Mouse (Mus musculus) left cerebral cortex, postnatal 4 days (tissue): Measurements from ENCODE around the gene Wdr90. TPM values are rescaled to one million over a fixed set of nuclear protein-coding genes. Genes with fewer than 3 reads are reported as not detected.
"Not testable (repeated sequence)": the region's sequence is repeated elsewhere in the genome, so short reads cannot be mapped to it uniquely, and the experiment has no call there.

Experiments used
- DNase-seq: peaks from one replicate; pipeline ENCODE4 v3.0.0-alpha.2; 2022
- intact Hi-C: fragments of 180-260 bp; cut with DNase I; formaldehyde crosslinking; loops from one replicate; pipeline ENCODE4 v1.15.1; 2025
- total RNA-seq, 2 experiments: library from RNA; stranded (reverse); gene quantifications; 2 replicates each; pipeline ENCODE4 v1.2.3; 2021

Wdr90 gene
- total RNA-seq, 2 experiments from 2014 or later: 37.4 to 39.4 TPM

- DNase-seq: no peak
- intact Hi-C loops: no loop called here
Observed at GRCm38 (mm10) chr17:25877741-25878610, 16.7 kb upstream of the Wdr90 start.

DNA sequence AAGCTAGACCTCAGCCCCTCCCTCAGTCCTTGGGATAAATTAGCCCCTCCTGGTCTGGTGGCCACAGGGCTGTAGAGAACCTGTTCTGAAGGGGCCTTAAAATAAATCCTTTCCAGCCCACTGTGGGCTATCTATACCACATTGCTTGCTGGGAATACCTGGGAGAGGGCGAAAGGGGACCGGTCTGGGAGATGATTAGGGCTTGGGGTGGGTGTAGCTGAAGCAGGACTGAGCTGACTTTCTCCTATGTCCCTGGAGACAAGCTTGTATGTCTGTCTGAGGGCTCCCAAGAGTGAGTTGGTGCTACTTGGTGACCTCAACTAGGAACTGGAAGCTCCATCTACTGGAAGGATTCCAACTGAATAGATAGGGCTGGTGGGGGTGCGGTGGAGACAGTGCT lies 15.7 kb upstream of the Wdr90 start:
- DNase-seq: no peak
- intact Hi-C loops: no loop called here

DNA sequence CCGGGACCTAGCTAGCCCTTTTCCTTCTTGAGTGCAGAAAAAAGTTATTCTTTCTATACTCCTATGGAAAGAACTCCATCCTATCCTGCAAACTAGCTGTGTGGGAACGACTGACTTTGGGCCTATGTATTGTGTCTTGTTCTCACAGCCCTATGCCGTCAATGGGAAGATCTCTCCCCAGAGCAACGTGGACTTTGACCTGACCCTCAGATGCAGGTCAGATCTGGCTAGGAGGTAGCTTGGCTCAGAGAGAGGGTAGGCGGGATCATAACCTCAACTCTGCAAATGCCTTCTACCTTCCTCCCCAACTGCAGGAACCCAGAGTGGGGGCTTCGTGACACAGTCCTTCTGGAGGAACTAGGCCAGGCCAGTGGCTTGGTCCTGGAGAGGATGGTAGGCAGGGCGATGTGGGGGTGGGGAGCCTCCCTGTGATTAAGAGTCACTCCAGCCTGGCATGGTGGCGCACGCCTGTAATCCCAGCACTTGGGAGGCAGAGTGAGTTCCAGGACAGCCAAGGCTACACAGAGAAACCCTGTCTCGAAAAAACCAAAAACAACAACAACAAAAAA lies 15.1 kb upstream of the Wdr90 start:
- intact Hi-C loops: no loop called here
- DNase-seq: no peak

GRCm38 (mm10) chr17:25875171-25876136 lies 14.2 kb upstream of the Wdr90 start:
- peak; percentile 93 for DNase-seq
- intact Hi-C loops: no loop called here

GRCm38 (mm10) chr17:25874721-25875170 lies 13.4 kb upstream of the Wdr90 start, which contains the start of gene Mettl26:
Mettl26 (plus strand) TSS chr17:25875074.
- DNase-seq: peak; percentile 92
- intact Hi-C loops: no loop called here

DNA sequence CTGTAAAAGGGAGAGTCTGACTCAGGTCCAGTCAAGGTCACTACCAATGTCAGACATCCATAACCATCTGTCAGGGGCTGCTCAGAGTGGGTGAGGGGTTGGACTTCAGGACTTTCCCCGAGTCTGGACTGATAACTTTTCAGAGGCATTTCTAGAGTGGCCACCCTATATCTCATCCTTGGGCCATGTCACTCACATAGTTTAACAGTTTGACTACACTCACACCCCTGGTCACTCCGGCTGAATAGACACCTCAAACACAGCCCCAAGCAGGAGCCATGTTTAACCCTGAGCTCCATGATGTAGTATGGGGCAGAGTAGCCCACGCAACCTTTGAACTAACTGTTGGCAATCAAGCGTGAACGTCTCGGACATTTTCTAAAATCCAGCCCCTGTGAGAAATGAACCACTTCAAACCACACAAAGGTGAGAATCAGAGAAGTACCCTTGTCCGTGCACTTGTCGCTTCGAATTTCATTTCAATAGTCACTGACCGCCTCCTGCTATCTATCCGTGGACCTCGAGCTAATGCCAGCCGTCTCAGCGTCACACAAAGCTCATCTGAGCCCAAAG lies 12.9 kb upstream of the Wdr90 start:
- intact Hi-C loops: no loop called here
- DNase-seq: no peak

- DNase-seq: no peak
- intact Hi-C loops: no loop called here
Observed at GRCm38 (mm10) chr17:25873405-25874147, 12.3 kb upstream of the Wdr90 start.

DNA sequence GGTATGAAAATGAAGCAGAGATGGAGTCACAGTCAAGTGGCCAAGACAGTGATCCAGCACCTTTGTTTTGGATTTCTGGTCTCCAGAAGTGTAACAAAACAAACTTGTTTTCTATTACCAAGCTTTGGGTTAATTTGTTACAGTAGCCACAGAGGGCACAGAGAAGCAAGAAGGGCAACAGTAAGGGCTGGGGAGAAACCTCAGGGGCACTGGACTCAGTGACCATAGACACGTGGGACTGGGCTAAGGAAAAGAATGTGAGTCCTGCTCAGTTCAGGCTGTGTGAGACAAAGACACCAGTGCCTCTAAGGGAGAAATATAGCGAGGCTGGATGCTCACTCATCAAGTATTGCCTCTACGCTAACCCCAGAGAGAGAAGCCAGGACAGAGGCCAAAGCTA lies 11.4 kb upstream of the Wdr90 start:
- intact Hi-C loops: no loop called here
- no peak for DNase-seq

GRCm38 (mm10) chr17:25871566-25871965 lies 10.3 kb upstream of the Wdr90 start:
- DNase-seq, intact Hi-C loops: not testable (repeated sequence)

- no peak for DNase-seq
- intact Hi-C loops: no loop called here
Observed at GRCm38 (mm10) chr17:25869954-25870353, 8.7 kb upstream of the Wdr90 start.

DNA sequence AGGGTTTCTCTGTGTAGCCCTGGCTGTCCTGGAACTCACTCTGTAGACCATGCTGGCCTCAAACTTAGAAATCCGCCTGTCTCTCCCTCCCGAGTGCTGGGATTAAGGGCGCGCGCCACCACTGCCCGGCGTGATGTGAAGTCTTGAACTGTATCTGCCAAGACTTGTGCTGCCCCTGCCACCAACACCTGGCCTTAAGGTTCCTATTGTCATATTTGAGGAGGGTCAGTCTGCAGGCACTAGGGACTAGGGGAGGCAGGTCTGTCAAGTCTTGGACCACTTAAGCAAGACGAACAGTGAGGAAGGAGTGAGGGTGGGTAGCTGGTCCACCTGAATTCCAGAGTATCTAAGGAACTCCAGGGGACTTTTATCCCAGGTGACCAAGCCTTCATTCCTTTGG lies 8.2 kb upstream of the Wdr90 start:
- DNase-seq: no peak
- intact Hi-C loops: no loop called here

DNA sequence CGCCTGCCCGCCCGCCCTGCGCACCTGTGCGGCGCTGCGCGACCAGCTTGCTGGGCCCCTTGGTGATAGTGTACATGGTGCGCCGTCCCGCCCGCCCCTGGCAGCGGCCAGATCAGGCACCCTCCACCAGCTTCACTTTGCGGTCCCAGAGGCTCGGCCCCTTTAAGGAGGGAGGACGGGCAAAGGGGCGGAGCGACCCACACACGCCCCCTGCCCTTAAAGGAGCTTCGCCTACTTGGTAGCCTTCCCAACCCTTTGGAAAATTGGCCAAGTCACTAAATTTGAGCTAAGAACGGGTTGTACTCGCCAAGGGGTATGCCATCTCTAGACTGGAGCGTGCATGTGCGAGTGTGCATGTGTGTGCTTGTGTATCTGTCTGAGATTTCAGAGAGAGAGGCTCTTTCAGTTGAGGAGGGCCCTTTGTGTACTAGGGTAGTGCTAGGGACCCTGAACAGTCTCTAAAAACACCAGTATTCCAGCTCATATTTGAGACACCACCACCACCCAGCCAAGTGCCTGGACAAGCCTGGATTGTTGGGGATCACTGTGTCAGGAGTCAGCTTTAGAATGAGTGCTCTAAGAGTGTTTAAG lies 7.4 kb upstream of the Wdr90 start, which contains the start of gene Mcrip2:
Gene Mcrip2, minus strand, starts transcription at position 164 of the 591 bp plus-strand sequence.
- intact Hi-C loops: no loop called here
- peak; percentile 79 for DNase-seq

DNA sequence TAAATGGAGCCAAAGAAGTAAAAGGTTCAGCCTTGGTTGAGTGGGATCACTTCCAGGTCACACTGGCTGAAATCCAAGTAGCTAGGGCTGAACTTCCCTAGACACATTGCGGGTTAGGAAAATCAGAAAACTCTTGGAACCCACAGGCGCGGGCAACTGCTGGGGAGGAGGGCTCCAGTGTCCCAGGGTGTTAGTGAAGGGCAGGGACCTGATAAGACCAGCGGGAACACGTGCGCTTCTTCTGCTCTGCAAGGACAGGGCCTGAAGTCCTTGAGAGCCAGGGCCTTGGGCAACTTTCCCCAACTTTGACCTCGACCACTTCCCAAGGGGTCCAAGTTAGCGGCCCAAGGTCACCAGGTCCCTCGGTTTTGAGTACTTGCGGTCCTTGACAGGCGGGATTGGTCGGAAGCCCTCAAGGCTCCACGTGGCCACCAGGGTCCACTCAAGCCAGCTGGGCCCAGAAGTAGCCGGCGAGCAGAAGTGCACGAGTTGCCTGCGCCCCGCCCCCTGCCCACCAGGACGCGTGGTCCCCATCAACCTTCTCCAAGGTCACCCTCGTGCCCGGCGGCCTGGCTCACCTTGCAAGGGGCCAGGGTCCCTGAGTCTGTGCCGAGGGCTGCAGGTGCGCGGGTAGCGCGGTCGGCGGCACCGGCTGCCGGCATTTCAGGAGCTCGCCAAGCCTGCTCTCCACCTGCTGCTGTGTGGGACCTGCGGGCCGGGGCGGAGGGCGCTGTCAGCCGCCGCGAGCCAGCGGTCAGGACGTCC lies 6.7 kb upstream of the Wdr90 start:
- intact Hi-C loops: no loop called here
- no peak for DNase-seq

DNA sequence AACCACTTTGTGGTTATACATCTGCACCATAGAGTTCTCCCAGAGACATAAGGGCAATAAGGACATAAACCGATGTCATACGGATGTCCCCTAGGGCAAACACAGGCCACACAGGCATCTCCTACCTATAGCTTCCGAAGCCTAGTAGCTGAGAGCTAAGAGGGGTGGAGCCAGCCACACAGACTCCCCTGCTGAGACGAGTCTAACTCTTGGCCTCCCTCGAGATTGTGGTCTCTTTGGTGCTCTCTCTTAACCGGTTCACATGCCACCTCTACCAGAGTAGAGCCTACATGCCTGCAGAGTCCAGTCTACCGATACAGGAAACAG lies 6.2 kb upstream of the Wdr90 start:
- intact Hi-C loops: no loop called here
- DNase-seq: no peak

GRCm38 (mm10) chr17:25866172-25866571 lies 4.9 kb upstream of the Wdr90 start:
- intact Hi-C loops: no loop called here
- no peak for DNase-seq

DNA sequence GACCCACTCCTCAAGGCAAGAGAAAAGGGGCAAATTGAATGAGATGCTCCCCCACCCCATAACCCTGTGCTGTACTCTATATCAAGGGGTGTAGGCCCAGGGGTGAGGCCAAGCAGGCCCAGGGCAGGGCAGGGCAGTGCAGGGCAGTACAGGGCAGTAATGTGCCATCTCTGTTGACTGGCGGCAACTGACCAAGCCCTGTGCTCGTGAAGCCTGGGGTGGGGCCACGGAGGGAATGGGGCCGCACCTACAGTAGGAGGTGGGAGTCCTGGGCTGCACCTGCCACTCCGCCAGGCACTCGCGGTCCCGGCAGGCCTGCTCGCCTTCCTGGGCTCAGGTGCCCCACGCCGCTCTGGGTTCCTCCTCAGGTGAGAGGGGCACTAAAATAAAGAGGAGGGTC lies 4.0 kb upstream of the Wdr90 start:
- intact Hi-C loops: no loop called here
- DNase-seq: no peak

GRCm38 (mm10) chr17:25864311-25864710 lies 3.0 kb upstream of the Wdr90 start:
- intact Hi-C loops: no loop called here
- no peak for DNase-seq

DNA sequence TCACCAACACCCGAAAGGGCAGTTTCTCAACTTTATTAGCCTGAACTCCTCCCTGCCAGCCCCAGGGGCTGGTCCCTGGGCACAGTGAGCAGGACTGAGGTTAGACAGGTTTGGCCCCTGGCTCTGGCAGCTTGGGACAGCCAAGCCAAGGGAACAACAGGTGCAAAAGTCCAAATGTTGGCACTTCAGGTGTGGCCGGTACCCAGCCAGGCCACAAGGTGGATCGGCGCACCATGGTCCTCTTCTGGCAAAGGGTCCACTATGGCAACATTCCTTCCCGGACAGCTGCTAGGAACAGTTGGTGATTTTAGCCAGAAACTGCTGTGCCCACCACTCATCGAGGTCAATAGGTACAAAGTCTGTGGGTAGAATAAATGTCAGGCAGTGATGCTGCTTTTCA lies 2.4 kb upstream of the Wdr90 start:
- no peak for DNase-seq
- intact Hi-C loops: no loop called here
